Mouse (Mus musculus) heart, embryonic 14.5 days (tissue): ENCODE results near the gene Vdr. TPM values are rescaled to one million over a fixed set of nuclear protein-coding genes. Genes with fewer than 3 reads are reported as not detected.

Source experiments
- ATAC-seq: fragments of 200-750 bp; cut with Nextera tagmentation; 2 replicates; pipeline ENCODE4 v1.8.0; 2017; ENCODE audit warnings: low read depth, moderate TSS enrichment; ENCODE audit not compliant: insufficient number of reproducible peaks, insufficient read depth, low FRiP score
- H3K27ac ChIP-seq, 2 experiments: fragments of 200-500 bp in 1 of 2; fragments of 300-500 bp in 1 of 2; sonication (generic) in 1 of 2; replicated peaks in 1 of 2; 2 replicates each; pipeline ENCODE4 v1.5.1; 2012 to 2014; ENCODE audit warnings: low read depth in 2 of 2, low read length in 2 of 2, control low read depth in 1 of 2, mild to moderate bottlenecking in 1 of 2, mixed read lengths in 1 of 2; ENCODE audit not compliant: control insufficient read depth in 1 of 2, insufficient read depth in 1 of 2
- H3K27me3 ChIP-seq: fragments of 300-500 bp; sonication (generic); 2 replicates; pipeline ENCODE4 v1.6.1; 2014; ENCODE audit warnings: mild to moderate bottlenecking, low read length, control low read depth; ENCODE audit not compliant: control insufficient read depth, insufficient read depth
- H3K36me3 ChIP-seq: fragments of 300-500 bp; sonication (generic); 2 replicates; pipeline ENCODE4 v1.6.1; 2014; ENCODE audit warnings: mild to moderate bottlenecking, control low read depth, low read length, mixed read lengths; ENCODE audit not compliant: control insufficient read depth, insufficient read depth
- H3K4me1 ChIP-seq, 2 experiments: fragments of 200-500 bp in 1 of 2; fragments of 300-500 bp in 1 of 2; sonication (generic) in 1 of 2; 2 replicates each; pipeline ENCODE4 v1.6.1; 2012 to 2014; ENCODE audit warnings: low read length in 2 of 2, control low read depth in 1 of 2, mixed read lengths in 1 of 2; ENCODE audit not compliant: control insufficient read depth in 2 of 2, insufficient read depth in 2 of 2
- H3K4me2 ChIP-seq: fragments of 300-500 bp; sonication (generic); 2 replicates; pipeline ENCODE4 v1.6.1; 2014; ENCODE audit warnings: mild to moderate bottlenecking, low read length
- H3K4me3 ChIP-seq, 2 experiments: fragments of 200-500 bp in 1 of 2; fragments of 300-500 bp in 1 of 2; sonication (generic) in 1 of 2; 2 replicates each; pipeline ENCODE4 v1.5.1; 2012 to 2014; ENCODE audit warnings: low read length in 2 of 2, mild to moderate bottlenecking in 2 of 2, control low read depth in 1 of 2, low read depth in 1 of 2, moderate library complexity in 1 of 2; ENCODE audit not compliant: control insufficient read depth in 1 of 2, insufficient read depth in 1 of 2
- H3K9ac ChIP-seq: fragments of 300-500 bp; sonication (generic); 2 replicates; pipeline ENCODE4 v1.6.1; 2014; ENCODE audit warnings: mild to moderate bottlenecking, low read length
- H3K9me3 ChIP-seq: fragments of 300-500 bp; sonication (generic); 2 replicates; pipeline ENCODE4 v1.6.1; 2016; ENCODE audit warnings: low read length, control low read depth; ENCODE audit not compliant: control insufficient read depth
- WGBS: fragments of 180-500 bp; shearing (Covaris S2); extraction: QIAGEN DNeasy Blood & Tissue Kit; methylation state at CpG from one replicate; pipeline ENCODE4 v1.1.7; 2014; 5-methylcytosine and 5-hydroxymethylcytosine counted together
- polyA plus RNA-seq: library from polyadenylated mRNA; unstranded; fragments of >200 nt; fragmentation: Nextera tagmentation; extraction: Ambion mirVana; gene quantifications from 2 replicates; pipeline ENCODE4 v1.2.1, GENCODE M21; 2014

The Vdr gene
- polyA plus RNA-seq, 1 experiment from 2014 or later, result 0.81 TPM

DNA sequence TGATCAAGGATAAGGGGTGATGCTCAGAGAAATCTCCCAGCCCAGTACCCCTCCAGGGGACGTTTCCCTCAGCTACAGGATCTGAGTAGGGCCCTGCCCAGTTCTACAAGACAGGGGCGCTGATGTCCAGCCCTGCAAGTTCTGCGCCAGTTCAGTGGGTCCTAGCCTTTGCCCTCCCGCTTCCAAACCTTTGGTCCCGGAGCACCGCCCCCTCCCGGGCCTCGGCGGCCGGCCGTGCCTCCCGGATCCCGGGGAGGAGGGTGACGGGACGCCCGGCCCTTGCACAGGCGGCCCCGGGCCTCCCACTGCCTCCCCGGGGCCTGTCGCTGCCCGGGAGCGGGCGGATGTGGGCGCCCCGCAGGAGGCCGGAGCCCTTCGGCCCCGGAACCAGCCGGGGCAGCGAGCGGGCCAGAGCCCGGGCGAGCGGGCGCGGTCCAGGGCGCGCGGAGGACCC is 79.6 kb downstream of the Vdr start:
- WGBS, result 1% methylated on average over 34 of the region's 39 CpGs
- Histone ChIP-seq H3K4me1 (peaks cover 31 to 54% of the 10 kb centered on the region in 2 experiments), H3K36me3 (peaks cover 2% of the 10 kb centered on the region; the same call in 1 of the 2 replicates), H3K27me3 (no peaks in the 10 kb centered on the region), H3K27ac (peak overlapping the region; percentile 77 to 90), H3K9me3 (no peaks in the 10 kb centered on the region), H3K4me2 (peak overlapping the region; percentile 87), H3K4me3 (peak overlapping the region; percentile 64 to 79), H3K9ac (peak overlapping the region; percentile 88)
- no peak for ATAC-seq

DNA sequence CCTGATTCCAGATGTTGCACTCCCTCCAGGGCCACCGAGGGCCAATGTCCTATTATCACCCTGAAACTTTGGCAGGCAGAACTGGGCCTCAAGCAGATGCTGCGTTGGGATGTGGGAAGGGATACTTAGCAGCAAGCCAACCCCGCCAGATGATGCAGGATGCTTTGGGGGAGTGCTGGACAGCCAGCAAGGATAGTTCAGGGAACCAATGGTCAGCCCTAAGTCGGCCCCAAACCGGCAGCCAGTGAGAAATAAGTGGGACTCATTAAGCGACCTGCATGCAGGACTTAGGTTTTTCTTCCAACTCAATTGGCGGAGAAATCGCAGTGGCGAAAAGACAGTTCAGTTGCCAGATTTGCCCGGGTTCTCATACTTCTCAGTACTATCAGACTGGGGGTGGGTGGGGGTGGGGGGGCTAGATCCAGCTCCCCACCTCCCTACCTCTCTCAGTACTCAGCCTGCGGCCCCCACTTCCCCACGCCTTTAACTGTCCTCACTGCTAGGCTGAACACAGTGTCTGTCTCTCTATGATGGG is 80.1 kb downstream of the Vdr start:
- H3K4me3 ChIP-seq, result peak overlapping the region; percentile 64 to 79
- no peaks in the 10 kb centered on the region for H3K9me3 ChIP-seq
- H3K9ac ChIP-seq, result peak overlapping the region; percentile 88
- H3K27me3 ChIP-seq, result no peaks in the 10 kb centered on the region
- peaks cover 36 to 59% of the 10 kb centered on the region in 2 experiments for H3K4me1 ChIP-seq
- peak overlapping the region; percentile 77 to 90 for H3K27ac ChIP-seq
- H3K4me2 ChIP-seq, result peak overlapping the region; percentile 87
- peaks cover 2% of the 10 kb centered on the region; the same call in 1 of the 2 replicates for H3K36me3 ChIP-seq
- whole genome bisulfite sequencing, result 30% methylated on average over 12 of the region's 12 CpGs
- ATAC-seq, result no peak

DNA sequence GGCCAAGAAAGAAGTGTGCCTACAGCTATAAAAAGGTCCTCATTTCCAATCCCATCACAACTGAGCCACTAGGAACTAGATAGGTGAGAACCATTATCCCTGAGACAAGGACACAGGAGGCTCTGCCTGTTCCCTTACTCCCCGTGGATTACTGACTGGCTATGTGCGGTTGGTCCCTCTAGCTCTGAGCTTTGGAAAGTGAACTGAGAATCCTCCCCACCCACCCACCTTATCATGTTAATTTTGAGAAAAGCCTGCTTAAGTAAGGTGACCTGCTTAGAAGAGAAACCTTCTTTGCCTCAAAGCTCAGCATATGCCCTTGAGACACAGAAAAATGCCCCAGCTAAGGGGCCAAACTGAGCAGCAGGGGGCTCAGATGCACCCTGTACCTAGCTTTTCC is 81.0 kb downstream of the Vdr start:
- H3K4me1 ChIP-seq, result peaks cover 42 to 67% of the 10 kb centered on the region in 2 experiments
- peaks cover 2% of the 10 kb centered on the region; the same call in 1 of the 2 replicates for H3K36me3 ChIP-seq
- 61% methylated on average over 2 of the region's 2 CpGs for WGBS
- peak overlapping the region; percentile 64 to 79 for H3K4me3 ChIP-seq
- peak overlapping the region; percentile 88 for H3K9ac ChIP-seq
- ATAC-seq, result no peak
- peak overlapping the region; percentile 67 to 90 for H3K27ac ChIP-seq
- H3K9me3 ChIP-seq, result no peaks in the 10 kb centered on the region
- H3K27me3 ChIP-seq, result no peaks in the 10 kb centered on the region
- H3K4me2 ChIP-seq, result peak overlapping the region; percentile 87

DNA sequence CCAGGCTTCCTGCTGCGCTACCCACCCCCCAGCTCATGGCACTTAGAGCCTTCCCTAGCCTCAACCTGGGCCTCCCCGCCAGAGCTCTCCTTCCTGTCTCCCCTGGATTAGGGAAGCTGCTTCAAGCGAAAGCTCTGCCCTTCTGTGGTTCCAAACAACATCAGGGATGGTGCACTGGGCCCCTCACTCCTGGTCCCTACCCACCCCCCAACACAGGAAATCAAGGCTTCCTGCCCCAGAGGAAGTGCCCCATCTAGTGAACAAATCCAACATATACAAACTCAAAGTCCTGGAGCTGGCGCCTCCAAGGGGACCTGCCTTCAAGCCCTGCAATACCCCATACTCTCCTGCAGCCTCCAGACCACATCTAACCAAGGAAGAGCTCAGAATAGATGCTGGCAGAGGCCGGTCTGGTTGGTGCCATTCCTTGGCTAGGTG is 81.5 kb downstream of the Vdr start:
- Histone ChIP-seq H3K27me3 (no peaks in the 10 kb centered on the region), H3K4me1 (peaks cover 47 to 72% of the 10 kb centered on the region in 2 experiments), H3K9me3 (no peaks in the 10 kb centered on the region), H3K4me3 (peak overlapping the region; percentile 64 to 79), H3K36me3 (peaks cover 6% of the 10 kb centered on the region), H3K4me2 (peak overlapping the region; percentile 87), H3K9ac (peak overlapping the region; percentile 88; the same call in 1 of the 2 replicates), H3K27ac (peak overlapping the region; percentile 67 to 90)
- 56% methylated on average over 5 of the region's 5 CpGs for WGBS
- ATAC-seq, result peak; percentile 3; the same call in 1 of the 2 replicates

DNA sequence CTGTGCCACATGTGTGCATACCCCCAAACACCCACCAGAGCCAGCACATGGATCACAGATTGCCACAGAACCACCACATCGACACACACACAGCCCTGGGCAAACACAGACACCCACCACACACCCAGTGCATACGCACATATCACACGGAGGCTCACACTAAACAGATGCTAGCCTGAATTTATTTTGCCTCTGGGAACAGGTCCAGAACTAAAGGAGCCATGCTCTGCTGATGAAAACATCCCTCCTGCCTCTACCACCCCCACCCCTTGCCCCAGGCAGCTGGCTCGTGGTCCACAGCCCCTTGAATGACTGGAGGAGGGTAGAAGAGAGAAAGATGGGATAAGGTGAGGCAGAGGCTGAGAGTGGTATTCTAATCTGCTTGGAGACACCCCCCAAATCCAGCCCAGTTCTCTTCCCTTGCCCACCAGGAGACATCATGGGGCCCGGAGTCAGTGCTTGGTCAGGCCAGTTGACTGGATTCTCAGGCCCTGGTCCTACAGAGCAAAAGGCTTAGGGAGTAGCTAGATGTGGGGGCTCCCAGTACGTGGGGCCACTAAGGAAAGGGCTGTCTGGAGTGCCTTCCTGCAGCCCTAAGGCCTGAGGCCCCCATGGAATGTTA is 82.1 kb downstream of the Vdr start:
- ATAC-seq, result 0 out of 2 replicates have a peak, but pooled peaks have one; percentile 0
- WGBS, result 46% methylated on average over 6 of the region's 6 CpGs
- H3K27me3 ChIP-seq, result no peaks in the 10 kb centered on the region
- H3K9me3 ChIP-seq, result no peaks in the 10 kb centered on the region
- H3K27ac ChIP-seq, result peak overlapping the region; percentile 58 to 90
- peaks cover 49 to 78% of the 10 kb centered on the region in 2 experiments for H3K4me1 ChIP-seq
- H3K4me3 ChIP-seq, result peak overlapping the region; percentile 22 to 64; a peak in 3 of 4 replicates
- H3K4me2 ChIP-seq, result peak overlapping the region; percentile 87
- peaks cover 10% of the 10 kb centered on the region for H3K36me3 ChIP-seq
- peak overlapping the region; percentile 88 for H3K9ac ChIP-seq

DNA sequence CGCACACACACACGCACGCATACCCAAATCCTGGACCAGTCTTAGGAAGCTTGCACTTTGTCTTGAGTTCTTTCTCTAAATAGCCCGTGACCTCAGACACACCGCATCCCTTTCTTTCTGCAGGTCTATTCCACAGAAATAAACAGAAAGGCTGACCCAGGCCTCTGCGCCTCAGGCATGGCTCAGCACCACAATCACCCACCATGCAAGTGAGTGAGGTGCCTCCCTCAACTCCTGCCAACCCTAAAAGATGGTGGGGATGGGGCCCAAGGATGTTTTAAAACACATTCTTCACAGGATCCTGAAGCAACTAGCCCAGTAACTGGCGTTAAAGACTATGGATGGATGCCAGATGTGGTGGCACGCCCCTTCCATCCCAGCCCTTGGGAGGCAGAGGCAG is 83.0 kb downstream of the Vdr start:
- no peak overlapping the region for H3K27ac ChIP-seq
- no peak overlapping the region for H3K4me2 ChIP-seq
- H3K4me1 ChIP-seq, result peaks cover 52 to 82% of the 10 kb centered on the region in 2 experiments
- H3K9me3 ChIP-seq, result no peaks in the 10 kb centered on the region
- H3K36me3 ChIP-seq, result peaks cover 14% of the 10 kb centered on the region
- no peak overlapping the region for H3K9ac ChIP-seq
- 87% methylated on average over 8 of the region's 8 CpGs for WGBS
- H3K4me3 ChIP-seq, result no peak overlapping the region
- ATAC-seq, result no peak
- no peaks in the 10 kb centered on the region for H3K27me3 ChIP-seq

DNA sequence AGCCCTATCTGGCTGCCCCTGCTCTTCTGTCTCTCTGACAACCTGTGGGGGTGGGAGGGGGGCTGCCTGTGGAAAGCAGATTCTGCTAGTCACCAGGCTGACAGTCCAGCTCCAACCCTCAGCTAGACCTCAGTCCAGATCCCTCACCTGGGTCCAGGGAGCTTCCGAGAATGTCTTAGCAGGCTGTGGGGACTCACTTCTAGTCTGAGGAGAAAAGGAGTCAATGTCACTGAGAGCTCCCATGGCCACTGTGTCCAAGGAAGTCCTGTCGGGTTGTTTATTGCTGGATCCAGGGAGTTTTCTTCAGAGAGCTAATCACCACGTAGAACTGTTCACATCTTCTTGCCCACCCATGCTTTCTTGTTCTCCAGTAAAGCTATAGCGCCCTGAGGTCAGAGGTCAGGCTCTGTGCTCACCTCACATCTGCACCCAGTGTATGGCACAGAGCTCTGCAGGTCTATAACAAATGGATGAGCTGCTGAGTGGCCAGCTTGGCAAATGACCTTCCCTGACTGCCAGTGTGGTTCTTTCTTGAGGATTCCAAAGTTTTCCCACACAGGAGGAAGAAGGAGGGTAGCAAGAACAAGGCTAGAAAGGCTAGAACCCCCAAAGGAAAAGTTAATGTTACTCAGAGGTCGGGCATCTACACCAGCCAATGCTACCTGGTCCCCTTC is 83.7 kb downstream of the Vdr start:
- Histone ChIP-seq H3K27ac (peak overlapping the region in 1 of 2 experiments; percentile 85; a peak in 2 of 4 replicates), H3K27me3 (no peaks in the 10 kb centered on the region), H3K36me3 (peaks cover 14% of the 10 kb centered on the region), H3K4me1 (peaks cover 53 to 82% of the 10 kb centered on the region in 2 experiments), H3K9ac (no peak overlapping the region), H3K4me3 (no peak overlapping the region), H3K4me2 (peak overlapping the region; percentile 66; the same call in 1 of the 2 replicates), H3K9me3 (no peaks in the 10 kb centered on the region)
- WGBS, result 68% methylated on average over 5 of the region's 5 CpGs
- no peak for ATAC-seq
